Mouse (Mus musculus) neural tube, embryonic 11.5 days (tissue): ENCODE results near the gene Esp8. TPM values are rescaled to one million over a fixed set of nuclear protein-coding genes. Genes with fewer than 3 reads are reported as not detected.

ENCODE experiments used
- polyA plus RNA-seq: library from polyadenylated mRNA; unstranded; fragments of >200 nt; fragmentation: Nextera tagmentation; extraction: Ambion mirVana; gene quantifications from 2 replicates; pipeline ENCODE4 v1.2.1, GENCODE M21; 2014

The Esp8 gene
- polyA plus RNA-seq, 1 experiment from 2014 or later = not detected

Other genes with a start within 250 kb of the Esp8 start
- gene Crisp1, start 200.8 kb upstream of the Esp8 start, polyA plus RNA-seq = not detected in 2 replicates
- gene Esp6, start 41.5 kb downstream of the Esp8 start, polyA plus RNA-seq = not detected in 2 replicates
- not detected in 2 replicates for gene Esp4, start 78.6 kb downstream of the Esp8 start, polyA plus RNA-seq
- gene Esp3, start 112.1 kb downstream of the Esp8 start, polyA plus RNA-seq = not detected in 2 replicates
- not detected in 2 replicates for gene Esp1, start 207.1 kb downstream of the Esp8 start, polyA plus RNA-seq